24 mouse cellular contexts compared by ENCODE assay signal in the genomic region with DNA sequence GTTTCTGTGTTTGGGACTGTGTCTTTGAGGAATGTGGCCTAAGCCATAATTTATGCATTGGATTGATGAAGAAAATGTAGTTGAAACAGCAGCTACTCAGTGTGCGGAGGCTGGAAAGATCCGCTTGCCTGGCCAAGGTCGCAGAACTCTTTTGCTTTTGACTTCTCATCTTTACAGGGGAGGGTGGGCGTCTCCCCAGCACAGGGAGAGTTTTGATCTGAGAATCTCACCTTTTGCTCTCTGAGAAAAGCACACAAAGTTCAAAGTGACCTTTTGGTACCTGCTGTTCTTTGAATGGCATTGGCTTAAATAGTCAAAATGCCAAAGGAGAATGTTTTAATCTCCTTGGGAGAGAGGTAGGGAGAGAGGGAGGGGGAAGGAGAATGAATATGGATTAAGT. TPM values are rescaled to one million over a fixed set of nuclear protein-coding genes. Genes with fewer than 3 reads are reported as not detected.
DNase-seq lines count a peak whose midpoint lies in the region; ATAC-seq and TF ChIP-seq lines count a peak whose summit lies in the region.
"Had no signal": no experiment of that assay in that cellular context is flagged by ENCODE, and none has a peak within 500 bp of the region (broad histone marks: within the 10 kb centered on the region; RNA-seq: fewer than 3 reads in every experiment).

No protein-coding gene starts in this region.

- TF ChIP-seq CTCF in brain, embryonic 14.5 days (IDR thresholded peaks at IDR 0.05; ENCODE audit: borderline replicate concordance, extremely low read depth, insufficient read depth, insufficient read length), result no peak

- 30% methylated on average over 4 of the region's 4 CpGs for WGBS in kidney, embryonic 15.5 days
- 43% methylated on average over 4 of the region's 4 CpGs for WGBS in kidney, embryonic 14.5 days
- WGBS in limb, embryonic 13.5 days, result 65% methylated on average over 4 of the region's 4 CpGs
- WGBS in limb, embryonic 10.5 days, result 71% methylated on average over 4 of the region's 4 CpGs

- H3K27me3 ChIP-seq in kidney, embryonic 15.5 days, result 0 out of 2 replicates have a peak, but pooled peaks cover 3% of the 10 kb centered on the region
- no peaks in the 10 kb centered on the region for H3K27me3 ChIP-seq in kidney, embryonic 14.5 days (ENCODE audit: control insufficient read depth, insufficient read depth, low read length)
- peaks cover 4% of the 10 kb centered on the region; the same call in 1 of the 2 replicates for H3K27me3 ChIP-seq in limb, embryonic 13.5 days
- H3K27me3 ChIP-seq in limb, embryonic 10.5 days (ENCODE audit: low read depth, poor library complexity, severe bottlenecking), result no peaks in the 10 kb centered on the region
- H3K27me3 ChIP-seq: forebrain, embryonic 13.5 days; hindbrain, embryonic 15.5 days; Patski had no signal

- H3K4me2 ChIP-seq in kidney, embryonic 15.5 days, result no peak overlapping the region
- no peak overlapping the region for H3K4me2 ChIP-seq in kidney, embryonic 14.5 days (replicated peaks; ENCODE audit: low read depth, low read length)
- H3K4me2 ChIP-seq in limb, embryonic 13.5 days (replicated peaks), result peak overlapping the region; percentile 38
- H3K4me2 ChIP-seq: forebrain, embryonic 13.5 days; heart, embryonic 11.5 days; hindbrain, embryonic 12.5 days; hindbrain, embryonic 15.5 days had no signal

- DNase-seq in limb, embryonic 10.5 days (ENCODE audit: low spot score), result no peak
- DNase-seq in R1 (ENCODE audit: low read depth, low spot score), result peak; percentile 86
- DNase-seq in brain, embryonic 14.5 days (ENCODE audit: low read depth), result peak; percentile 9
- no peak for DNase-seq in left cerebral cortex, postnatal 4 days
- DNase-seq: adrenal gland, adult 8-10 months; adrenal gland, postnatal 25 days; cerebellum, adult 18-20 months; cerebellum, adult 9-10 months; cerebellum, postnatal 14 days; gastrocnemius, postnatal 10 days; gastrocnemius, postnatal 36 days; heart, adult 11 months had no signal

- intact Hi-C loops in left cerebral cortex, postnatal 4 days (cut with DNase I), result no loop called here

- no peak for TF ChIP-seq POLR2A in brain, embryonic 14.5 days (IDR thresholded peaks at IDR 0.05; ENCODE audit: borderline replicate concordance, extremely low read depth, insufficient read depth, insufficient read length, poor library complexity, severe bottlenecking)

- H3K9ac ChIP-seq in kidney, embryonic 15.5 days, result no peak overlapping the region
- no peak overlapping the region for H3K9ac ChIP-seq in kidney, embryonic 14.5 days (ENCODE audit: low read depth, low read length)
- H3K9ac ChIP-seq in limb, embryonic 13.5 days, result no peak overlapping the region
- H3K9ac ChIP-seq: forebrain, embryonic 13.5 days; hindbrain, embryonic 12.5 days; hindbrain, embryonic 15.5 days had no signal

- H3K27ac ChIP-seq in kidney, embryonic 15.5 days, result peak overlapping the region; percentile 29
- no peak overlapping the region for H3K27ac ChIP-seq in kidney, embryonic 14.5 days (ENCODE audit: low read depth, low read length)
- no peak overlapping the region for H3K27ac ChIP-seq in limb, embryonic 13.5 days
- no peak overlapping the region for H3K27ac ChIP-seq in limb, embryonic 10.5 days
- H3K27ac ChIP-seq: forebrain, embryonic 10.5 days; forebrain, embryonic 13.5 days; hindbrain, embryonic 12.5 days; hindbrain, embryonic 15.5 days had no signal

- H3K4me1 ChIP-seq in kidney, embryonic 15.5 days, result peaks cover 32% of the 10 kb centered on the region
- H3K4me1 ChIP-seq in kidney, embryonic 14.5 days (ENCODE audit: control insufficient read depth, insufficient read depth, low read length), result peaks cover 20% of the 10 kb centered on the region
- H3K4me1 ChIP-seq in limb, embryonic 13.5 days, result peaks cover 39% of the 10 kb centered on the region
- peaks cover 20% of the 10 kb centered on the region for H3K4me1 ChIP-seq in limb, embryonic 10.5 days
- H3K4me1 ChIP-seq: forebrain, embryonic 13.5 days had no signal

- no peaks in the 10 kb centered on the region for H3K9me3 ChIP-seq in kidney, embryonic 15.5 days (replicated peaks)
- H3K9me3 ChIP-seq in kidney, embryonic 14.5 days (ENCODE audit: control insufficient read depth, low read length), result no peaks in the 10 kb centered on the region
- no peaks in the 10 kb centered on the region for H3K9me3 ChIP-seq in limb, embryonic 13.5 days
- H3K9me3 ChIP-seq in limb, embryonic 10.5 days (replicated peaks), result no peaks in the 10 kb centered on the region
- H3K9me3 ChIP-seq: forebrain, embryonic 10.5 days; forebrain, embryonic 13.5 days; hindbrain, embryonic 12.5 days; hindbrain, embryonic 15.5 days had no signal

- no peak overlapping the region for H3K4me3 ChIP-seq in kidney, embryonic 15.5 days (replicated peaks)
- no peak overlapping the region for H3K4me3 ChIP-seq in kidney, embryonic 14.5 days (ENCODE audit: low read length)
- no peak overlapping the region for H3K4me3 ChIP-seq in limb, embryonic 13.5 days
- no peak overlapping the region for H3K4me3 ChIP-seq in limb, embryonic 10.5 days
- H3K4me3 ChIP-seq: forebrain, embryonic 10.5 days; forebrain, embryonic 13.5 days; hindbrain, embryonic 12.5 days; hindbrain, embryonic 15.5 days had no signal

- no peak for ATAC-seq in kidney, embryonic 15.5 days (replicated peaks; ENCODE audit: low FRiP score)
- ATAC-seq in kidney, embryonic 14.5 days (ENCODE audit: low FRiP score, low TSS enrichment), result no peak
- no peak for ATAC-seq in limb, embryonic 13.5 days (ENCODE audit: low FRiP score, low read depth)
- ATAC-seq: activated CD4-positive, CD25-positive, alpha-beta regulatory T cell, adult 4 months; CD4-positive, CD25-positive, alpha-beta regulatory T cell, adult 4 months; forebrain, embryonic 13.5 days; forebrain, embryonic 16.5 days had no signal

- H3K36me3 ChIP-seq in kidney, embryonic 15.5 days, result no peaks in the 10 kb centered on the region
- H3K36me3 ChIP-seq in kidney, embryonic 14.5 days (ENCODE audit: control insufficient read depth, insufficient read depth, low read length), result no peaks in the 10 kb centered on the region
- H3K36me3 ChIP-seq in limb, embryonic 13.5 days, result no peaks in the 10 kb centered on the region
- no peaks in the 10 kb centered on the region for H3K36me3 ChIP-seq in limb, embryonic 10.5 days
- H3K36me3 ChIP-seq: forebrain, embryonic 10.5 days; hindbrain, embryonic 12.5 days; hindbrain, embryonic 15.5 days had no signal

RNA-seq across cellular contexts. Expression of a gene that starts 46.5 kb away (rescaled TPM):
- polyA plus RNA-seq in kidney, embryonic 15.5 days (2015; fragmentation: Nextera tagmentation; extraction: Ambion mirVana), result 24.5 and 27.9 TPM in 2 replicates
- 26.0 and 33.7 TPM in 2 replicates for polyA plus RNA-seq in kidney, embryonic 14.5 days (2014; fragmentation: Nextera tagmentation; extraction: Ambion mirVana)
- 26.5 and 27.9 TPM in 2 replicates for polyA plus RNA-seq in limb, embryonic 13.5 days (2015; fragmentation: Nextera tagmentation; extraction: Ambion mirVana)
- polyA plus RNA-seq in limb, embryonic 10.5 days (2016; fragmentation: Nextera tagmentation; extraction: Ambion mirVana), result 31.5 and 33.6 TPM in 2 replicates
- polyA plus RNA-seq in brain, embryonic 14.5 days (2012; rRNA removed), result 19.9 and 24.3 TPM in 2 replicates
- total RNA-seq in left cerebral cortex, postnatal 4 days (2021), result 10 to 100 TPM; 15.7 to 19.8 TPM

Comparison
In these comparisons a context has a peak if more than half of its experiments do, and no peak if none do; other contexts are left out.
1. DNase-seq: peak in R1 (single experiment) and brain, embryonic 14.5 days (single experiment); none in limb, embryonic 10.5 days (single experiment) and left cerebral cortex, postnatal 4 days (single experiment).